Mouse (Mus musculus) E14TG2a.4 (cell line): Measurements from ENCODE around the gene Odc1.

Source experiments
- CTCF ChIP-seq: conservative IDR thresholded peaks from 2 replicates; pipeline ENCODE4 v1.5.1; 2014; ENCODE audit warnings: low read length
- POU5F1 ChIP-seq: IDR thresholded peaks from 2 replicates; pipeline ENCODE4 v1.6.1; 2014; ENCODE audit warnings: low read length, borderline replicate concordance

GRCm38 (mm10) chr12:17511019-17511418 lies 33.6 kb upstream of the Odc1 start:
- no peak for TF ChIP-seq CTCF
- TF ChIP-seq POU5F1: no peak
